Mouse (Mus musculus): ENCODE measurements around the gene Ctrc. TPM values are rescaled to one million over a fixed set of nuclear protein-coding genes. Genes with fewer than 3 reads are reported as not detected.

Gene Ctrc
- polyA plus RNA-seq, 1 experiment from 2014 or later, result not detected

Other genes starting within 250 kb of the Ctrc start
- 70.1 and 70.6 TPM in 2 replicates for gene Fblim1, start 240.3 kb downstream of the Ctrc start, polyA plus RNA-seq (2016; fragmentation: Nextera tagmentation; extraction: Ambion mirVana)
- 0.19 and 0.37 TPM in 2 replicates for gene Tmem82, start 227.7 kb downstream of the Ctrc start, polyA plus RNA-seq (2016; fragmentation: Nextera tagmentation; extraction: Ambion mirVana)
- 0.21 and 0.24 TPM in 2 replicates for gene Slc25a34, start 222.5 kb downstream of the Ctrc start, polyA plus RNA-seq (2016; fragmentation: Nextera tagmentation; extraction: Ambion mirVana)
- gene Plekhm2, start 181.5 kb downstream of the Ctrc start, polyA plus RNA-seq (2016; fragmentation: Nextera tagmentation; extraction: Ambion mirVana), result 6.1 and 6.2 TPM in 2 replicates
- gene Rsc1a1, start 160.8 kb downstream of the Ctrc start, polyA plus RNA-seq (2016; fragmentation: Nextera tagmentation; extraction: Ambion mirVana), result 0.82 TPM in 1 of 2 replicates, not detected in the other
- gene Ddi2, start 122.9 kb downstream of the Ctrc start, polyA plus RNA-seq (2016; fragmentation: Nextera tagmentation; extraction: Ambion mirVana), result 24.8 and 24.9 TPM in 2 replicates
- gene Agmat, start 99.7 kb downstream of the Ctrc start, polyA plus RNA-seq (2016; fragmentation: Nextera tagmentation; extraction: Ambion mirVana), result 0.92 and 1.3 TPM in 2 replicates
- 5.0 and 6.1 TPM in 2 replicates for gene Dnajc16, start 55.4 kb downstream of the Ctrc start, polyA plus RNA-seq (2016; fragmentation: Nextera tagmentation; extraction: Ambion mirVana)
- gene Casp9, start 52.7 kb downstream of the Ctrc start, polyA plus RNA-seq (2016; fragmentation: Nextera tagmentation; extraction: Ambion mirVana), result 21.1 and 21.6 TPM in 2 replicates
- gene Cela2a, start 20.2 kb downstream of the Ctrc start, polyA plus RNA-seq (2016; fragmentation: Nextera tagmentation; extraction: Ambion mirVana), result not detected in 2 replicates
- gene Efhd2, start 28.6 kb upstream of the Ctrc start, polyA plus RNA-seq (2016; fragmentation: Nextera tagmentation; extraction: Ambion mirVana), result 119 and 121 TPM in 2 replicates
- 3.9 and 4.8 TPM in 2 replicates for gene Fhad1, start 168.7 kb upstream of the Ctrc start, polyA plus RNA-seq (2016; fragmentation: Nextera tagmentation; extraction: Ambion mirVana)
- gene Tmem51, start 237.9 kb upstream of the Ctrc start, polyA plus RNA-seq (2016; fragmentation: Nextera tagmentation; extraction: Ambion mirVana), result 28.3 and 29.6 TPM in 2 replicates